10 mouse cellular contexts compared by ENCODE assay signal in genomic region chr2:132944711-132945325, GRCm38 (mm10). TPM values are rescaled to one million over a fixed set of nuclear protein-coding genes. Genes with fewer than 3 reads are reported as not detected.
DNase-seq lines count a peak whose midpoint lies in the region; ATAC-seq and TF ChIP-seq lines count a peak whose summit lies in the region.
"Had no signal": no experiment of that assay in that cellular context is flagged by ENCODE, and none has a peak within 500 bp of the region (broad histone marks: within the 10 kb centered on the region; RNA-seq: fewer than 3 reads in every experiment).

No protein-coding gene starts in this region.

- H3K27me3 ChIP-seq in lung, embryonic 16.5 days (ENCODE audit: control insufficient read depth, insufficient read depth, low read depth, low read length): peaks cover 27% of the 10 kb centered on the region
- peaks cover 44% of the 10 kb centered on the region for H3K27me3 ChIP-seq in forebrain, embryonic 12.5 days
- H3K27me3 ChIP-seq in limb, embryonic 12.5 days: peaks cover 51% of the 10 kb centered on the region

- no peak for DNase-seq in lung, postnatal 4 days
- no peak for DNase-seq in B cell, adult 2 months
- no peak for DNase-seq in right cerebral cortex, postnatal 25 days
- no peak for DNase-seq in adrenal gland, adult 2 months

- ATAC-seq in lung, embryonic 16.5 days (ENCODE audit: low read depth): 0 out of 2 replicates have a peak, but pooled peaks have one; percentile 10
- peak; percentile 20; the same call in 1 of the 2 replicates for ATAC-seq in forebrain, embryonic 12.5 days (ENCODE audit: low FRiP score)
- no peak for ATAC-seq in limb, embryonic 12.5 days (ENCODE audit: insufficient number of reproducible peaks, insufficient read depth, low FRiP score, low TSS enrichment, low read depth)
- ATAC-seq: activated CD4-positive, CD25-positive, alpha-beta regulatory T cell, adult 4 months had no signal

- H3K9ac ChIP-seq in lung, embryonic 16.5 days (ENCODE audit: low read length): peak overlapping the region; percentile 49
- 0 out of 2 replicates have a peak overlapping the region, but pooled peaks have one; percentile 29 for H3K9ac ChIP-seq in forebrain, embryonic 12.5 days
- H3K9ac ChIP-seq in limb, embryonic 12.5 days (replicated peaks): peak overlapping the region; percentile 38

- peak overlapping the region; percentile 43 for H3K4me3 ChIP-seq in lung, embryonic 16.5 days (ENCODE audit: low read length)
- peak overlapping the region; percentile 40 for H3K4me3 ChIP-seq in forebrain, embryonic 12.5 days (replicated peaks)
- peak overlapping the region; percentile 41 for H3K4me3 ChIP-seq in limb, embryonic 12.5 days (replicated peaks)
- 0 out of 2 replicates have a peak overlapping the region, but pooled peaks have one; percentile 8 for H3K4me3 ChIP-seq in olfactory bulb, adult 2 months (ENCODE audit: insufficient read depth, low read depth, low read length)

- H3K9me3 ChIP-seq in lung, embryonic 16.5 days (ENCODE audit: control insufficient read depth, low read length): no peaks in the 10 kb centered on the region
- no peaks in the 10 kb centered on the region for H3K9me3 ChIP-seq in forebrain, embryonic 12.5 days
- no peaks in the 10 kb centered on the region for H3K9me3 ChIP-seq in limb, embryonic 12.5 days

- peak overlapping the region; percentile 13; the same call in 1 of the 2 replicates for H3K27ac ChIP-seq in lung, embryonic 16.5 days (ENCODE audit: low read length)
- H3K27ac ChIP-seq in forebrain, embryonic 12.5 days: no peak overlapping the region
- H3K27ac ChIP-seq in limb, embryonic 12.5 days: peak overlapping the region; percentile 46; the same call in 1 of the 2 replicates
- no peak overlapping the region for H3K27ac ChIP-seq in olfactory bulb, adult 2 months (ENCODE audit: insufficient read depth, low read depth, low read length)

- no peak for TF ChIP-seq POLR2A in olfactory bulb, adult 2 months (IDR thresholded peaks at IDR 0.05; ENCODE audit: insufficient read depth, low read depth, low read length)

- H3K4me2 ChIP-seq in lung, embryonic 16.5 days (ENCODE audit: low read depth, low read length): peak overlapping the region; percentile 61
- H3K4me2 ChIP-seq in forebrain, embryonic 12.5 days: peak overlapping the region; percentile 66
- H3K4me2 ChIP-seq in limb, embryonic 12.5 days: peak overlapping the region; percentile 71

- H3K4me1 ChIP-seq in lung, embryonic 16.5 days (replicated peaks; ENCODE audit: control insufficient read depth, insufficient read depth, low read length): no peaks in the 10 kb centered on the region
- peaks cover 13% of the 10 kb centered on the region for H3K4me1 ChIP-seq in forebrain, embryonic 12.5 days
- no peaks in the 10 kb centered on the region; the same call in 1 of the 2 replicates for H3K4me1 ChIP-seq in limb, embryonic 12.5 days (replicated peaks)
- peaks cover 11% of the 10 kb centered on the region for H3K4me1 ChIP-seq in olfactory bulb, adult 2 months (ENCODE audit: control insufficient read depth, insufficient read depth, low read length)

- no peak for TF ChIP-seq CTCF in olfactory bulb, adult 2 months (IDR thresholded peaks at IDR 0.05; ENCODE audit: insufficient read depth, low read depth, low read length)

- no peaks in the 10 kb centered on the region for H3K36me3 ChIP-seq in lung, embryonic 16.5 days (ENCODE audit: control insufficient read depth, insufficient read depth, low read length)
- H3K36me3 ChIP-seq in forebrain, embryonic 12.5 days (replicated peaks): no peaks in the 10 kb centered on the region
- no peaks in the 10 kb centered on the region for H3K36me3 ChIP-seq in limb, embryonic 12.5 days

- WGBS in lung, embryonic 16.5 days: 4% methylated on average over 24 of the region's 24 CpGs
- WGBS in forebrain, embryonic 12.5 days: 6% methylated on average over 24 of the region's 24 CpGs
- WGBS in limb, embryonic 12.5 days: 4% methylated on average over 24 of the region's 24 CpGs
- WGBS in olfactory bulb, adult 2 months: 9% methylated on average over 24 of the region's 24 CpGs

RNA-seq across cellular contexts. Expression of gene Fermt1, which starts 0.9 kb away (rescaled TPM):
- 3.7 and 4.4 TPM in 2 replicates for polyA plus RNA-seq in lung, embryonic 16.5 days (2015; fragmentation: Nextera tagmentation; extraction: Ambion mirVana)
- polyA plus RNA-seq in forebrain, embryonic 12.5 days (2016; fragmentation: Nextera tagmentation; extraction: Ambion mirVana): 0.83 and 0.92 TPM in 2 replicates
- polyA plus RNA-seq in limb, embryonic 12.5 days (2016; fragmentation: Nextera tagmentation; extraction: Ambion mirVana): 12.5 and 18.6 TPM in 2 replicates
- polyA plus RNA-seq in olfactory bulb, adult 2 months (2012; ENCODE audit: insufficient read depth, insufficient read length, low replicate concordance, missing spikeins): not detected in 2 replicates
- total RNA-seq in adrenal gland, adult 2 months (2021): not detected
- not detected in 2 replicates for polyA plus RNA-seq in adrenal gland, adult 2 months (2012; rRNA removed)
- total RNA-seq: gastrocnemius, postnatal 4 days had no signal
- polyA plus RNA-seq: activated CD4-positive, CD25-positive, alpha-beta regulatory T cell, adult 4 months had no signal

Comparison
In these comparisons a context has a peak if more than half of its experiments do, and no peak if none do; other contexts are left out.
1. H3K27ac ChIP-seq: peak in lung, embryonic 16.5 days (single experiment) and limb, embryonic 12.5 days (single experiment); none in forebrain, embryonic 12.5 days (single experiment) and olfactory bulb, adult 2 months (single experiment).
2. Peak in every context shown above with its lines, with median percentiles within 50 percentile points of each other: H3K4me2 ChIP-seq, H3K4me3 ChIP-seq and H3K9ac ChIP-seq.